Mouse (Mus musculus) right cerebral cortex, postnatal 36 days (tissue): Measurements from ENCODE around the gene 1700031F05Rik.
"Not testable (repeated sequence)": the region's sequence is repeated elsewhere in the genome, so short reads cannot be mapped to it uniquely, and the experiment has no call there.

ENCODE experiments used
- DNase-seq, 2 experiments: peaks; one replicate each; pipeline ENCODE4 v3.0.0; 2022; ENCODE audit warnings: low spot score in 2 of 2, mixed read lengths in 1 of 2

1700031F05Rik gene

DNA sequence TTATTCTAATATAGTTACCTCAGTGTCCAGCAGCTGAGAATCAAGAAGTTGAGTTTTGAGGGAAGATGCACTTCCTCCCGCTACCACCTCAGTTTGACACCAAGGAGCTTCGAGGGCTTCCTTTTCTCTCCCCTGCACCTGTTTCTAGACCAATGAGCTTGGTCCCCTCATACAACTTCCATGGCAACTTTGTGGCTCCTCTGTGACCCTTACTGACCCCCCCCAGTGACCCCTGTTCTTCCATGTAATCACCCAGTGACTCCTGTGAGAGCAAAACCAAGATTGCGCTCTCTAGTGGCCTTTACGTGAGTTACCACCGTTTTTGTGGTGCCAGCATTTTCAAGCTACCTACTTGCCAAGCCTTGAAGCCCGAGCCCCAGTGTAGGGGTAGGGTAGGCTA, at the start of gene 1700031F05Rik:
1700031F05Rik (minus strand) TSS at position 101 of the 400 bp plus-strand sequence.
- DNase-seq = no peak

DNA sequence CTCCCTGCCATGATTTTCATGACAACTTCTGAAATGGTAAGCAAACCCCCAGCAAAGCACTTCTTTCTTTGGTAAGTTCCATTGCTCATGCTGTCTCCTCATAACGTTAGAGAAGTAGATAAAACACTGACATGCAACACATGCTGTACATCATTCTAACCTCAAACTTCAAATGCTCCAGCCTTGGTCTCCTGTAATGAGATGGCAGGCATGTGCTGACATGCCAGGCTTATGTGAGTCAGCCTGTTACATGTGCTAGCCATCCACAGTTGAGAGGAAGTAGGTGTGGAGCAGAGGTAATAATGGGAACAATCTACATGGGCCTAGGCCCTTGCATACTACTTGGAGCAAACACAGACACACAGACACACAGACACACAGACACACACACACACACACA, 47.1 kb upstream of the 1700031F05Rik start:
- not testable (repeated sequence) for DNase-seq

DNA sequence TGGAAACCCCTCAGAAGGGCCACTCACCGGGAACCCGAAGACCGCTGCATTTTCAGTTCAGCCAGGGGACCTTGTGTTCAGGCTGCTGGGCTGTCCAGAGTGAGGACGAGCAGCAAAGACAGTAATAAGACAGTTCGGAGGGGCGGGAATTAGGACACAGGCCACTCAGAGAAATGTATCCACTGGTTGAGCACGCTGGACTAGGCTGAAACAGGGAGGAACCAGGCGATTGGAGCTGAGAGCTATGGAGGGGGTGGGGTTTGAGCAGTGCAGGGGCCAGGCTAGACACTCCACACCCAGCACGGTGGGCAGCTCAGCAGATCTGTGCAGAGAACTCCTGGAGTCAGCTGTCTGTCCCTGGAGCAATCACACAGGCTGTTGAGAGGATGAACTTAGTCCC, 40.8 kb upstream of the 1700031F05Rik start, which contains the start of the genes Dmrtc1a and 1700011M02Rik:
Dmrtc1a (minus strand) TSS at position 101 of the 400 bp plus-strand sequence.
1700011M02Rik (plus strand) TSS at position 319 of the 400 bp plus-strand sequence.
- not testable (repeated sequence) for DNase-seq

DNA sequence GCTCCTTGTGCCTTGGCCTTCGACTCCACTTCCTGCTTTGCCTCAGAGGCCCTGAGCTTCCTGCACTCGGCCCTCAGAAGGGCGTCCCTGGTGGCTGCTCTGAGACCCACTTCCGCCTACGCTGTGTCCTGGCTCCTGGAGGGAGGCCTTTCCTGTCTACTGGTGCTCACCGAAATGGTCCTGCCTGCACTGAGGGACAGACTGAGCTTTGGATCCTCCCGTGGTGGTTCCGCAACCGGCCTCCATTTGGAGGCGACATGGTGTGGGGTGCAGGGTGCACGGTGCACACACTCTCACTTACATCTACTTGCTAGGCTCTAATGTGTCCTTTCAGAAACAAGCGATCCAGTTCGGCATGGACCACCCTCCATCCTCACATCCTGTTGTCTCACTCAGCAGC, 13.3 kb downstream of the 1700031F05Rik start, which contains the start of gene Dmrtc1c2:
Dmrtc1c2 (minus strand) TSS at position 101 of the 400 bp plus-strand sequence.
- DNase-seq = not testable (repeated sequence)

DNA sequence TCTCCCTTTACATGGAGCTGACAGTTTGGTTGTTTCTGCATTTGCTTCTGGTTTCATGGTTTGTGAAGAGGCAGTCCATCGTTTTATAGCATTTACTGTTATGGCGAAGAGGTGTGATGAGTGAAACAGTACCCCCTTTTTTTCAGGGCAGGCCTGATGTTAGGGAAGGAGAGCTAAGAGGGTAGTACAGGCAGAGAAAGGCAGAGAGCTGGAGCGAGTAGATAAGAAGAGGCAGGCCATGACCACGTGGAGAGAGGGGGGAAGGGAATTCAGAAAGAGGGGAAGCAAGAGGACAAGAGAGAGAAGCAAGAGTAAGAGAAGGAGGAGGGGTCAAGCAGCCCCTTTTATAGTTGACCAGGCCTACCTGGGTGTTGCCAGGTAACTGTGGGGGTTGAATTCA, 55.5 kb downstream of the 1700031F05Rik start:
- DNase-seq = no peak
